Mouse (Mus musculus) olfactory bulb, adult 2 months (tissue): ENCODE results near the gene Slc2a9.

ENCODE experiments used
- CTCF ChIP-seq: fragments of 200-500 bp; IDR thresholded peaks from 2 replicates; pipeline ENCODE4 v1.5.1; 2012; ENCODE audit warnings: low read depth, mild to moderate bottlenecking, low read length, moderate library complexity; ENCODE audit not compliant: insufficient read depth
- POLR2A ChIP-seq: fragments of 200-500 bp; IDR thresholded peaks from 2 replicates; pipeline ENCODE4 v1.6.1; 2012; ENCODE audit warnings: mild to moderate bottlenecking, low read depth, low read length, moderate library complexity; ENCODE audit not compliant: insufficient read depth

DNA sequence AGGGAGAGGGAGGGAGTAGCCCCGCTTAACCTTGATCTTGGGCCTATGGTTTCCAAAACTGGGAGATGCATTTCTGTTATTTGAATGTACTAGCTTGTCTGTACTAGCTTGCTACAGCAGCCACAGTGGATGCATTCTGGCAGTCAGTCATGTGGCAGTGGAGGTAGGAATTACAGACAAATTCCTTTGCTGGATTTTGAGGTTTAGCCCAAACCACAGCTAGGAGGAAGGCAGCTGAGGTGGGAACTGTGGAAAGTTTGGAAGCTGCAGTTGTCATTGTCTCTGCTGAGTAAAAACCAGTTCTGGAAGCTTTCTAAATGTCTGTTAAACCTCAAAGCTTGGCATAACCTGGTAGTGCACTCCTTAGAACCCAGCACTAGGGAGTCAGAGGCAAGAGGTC, 131.6 kb downstream of the Slc2a9 start:
- TF ChIP-seq POLR2A (no peak), CTCF (no peak)
